Mouse (Mus musculus) liver, embryonic 14.5 days (tissue): ENCODE measurements around the gene Nepro.

Source experiments
- CTCF ChIP-seq: IDR thresholded peaks from 2 replicates; pipeline ENCODE4 v1.5.1; 2016; ENCODE audit warnings: antibody characterized with exemption, low read depth, control low read depth
- EP300 ChIP-seq: IDR thresholded peaks from 2 replicates; pipeline ENCODE4 v1.6.1; 2016; ENCODE audit warnings: antibody characterized with exemption, low read depth

- TF ChIP-seq EP300 (no peak), CTCF (no peak)
Measured at GRCm38 (mm10) chr16:44692541-44692940, 31.6 kb upstream of the Nepro start.
